Mouse (Mus musculus): Measurements from ENCODE around the gene Opn1sw. TPM values are rescaled to one million over a fixed set of nuclear protein-coding genes. Genes with fewer than 3 reads are reported as not detected.

The Opn1sw gene
- polyA plus RNA-seq, 1 experiment from 2014 or later: 0.43 TPM

DNA sequence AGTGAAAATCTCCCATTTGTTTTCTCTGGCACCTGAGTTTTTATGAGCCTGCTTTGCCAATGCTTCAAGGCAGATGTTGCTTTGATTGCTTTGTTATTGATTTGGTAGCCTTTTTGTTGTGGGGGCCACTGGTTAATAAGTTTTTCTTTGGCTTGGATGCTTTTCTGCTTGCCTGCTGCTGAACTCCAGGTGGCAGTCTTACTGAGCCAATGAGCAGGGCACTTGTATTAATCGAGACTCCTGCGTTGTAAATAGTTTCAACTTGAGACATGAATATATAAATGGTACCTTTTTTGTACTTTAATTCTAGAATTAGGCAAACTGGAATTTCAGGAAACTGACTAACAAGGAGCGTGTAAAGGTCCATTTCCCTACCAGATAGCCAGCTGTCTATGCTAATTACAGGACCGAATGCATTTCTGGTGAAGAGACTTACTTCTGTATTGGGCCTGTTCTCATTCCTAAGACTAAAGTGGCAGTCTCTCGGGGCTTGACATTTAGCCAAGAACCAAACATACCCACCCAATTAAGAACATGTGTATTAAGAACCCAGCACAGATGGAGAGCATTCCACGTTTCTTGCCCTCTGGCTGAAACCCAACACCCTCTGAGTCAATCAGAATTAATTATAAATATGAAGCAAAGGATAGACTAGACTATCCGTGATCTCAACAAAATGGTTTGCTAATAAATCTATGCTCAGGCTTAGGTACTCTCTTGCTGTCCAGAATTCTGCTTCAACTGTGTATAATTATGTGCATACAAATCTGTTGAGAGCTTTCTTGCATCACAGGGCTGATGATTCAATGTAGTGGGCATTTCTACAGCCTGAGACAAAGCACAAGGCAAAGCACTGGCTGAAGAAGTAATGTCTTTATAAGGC lies 25.8 kb downstream of the Opn1sw start:
- 70% methylated on average over 7 of the region's 7 CpGs for WGBS
- H3K4me2 ChIP-seq (ENCODE audit: low read depth, low read length, severe bottlenecking): no peak overlapping the region
- H3K4me3 ChIP-seq (ENCODE audit: low read depth, low read length): no peak overlapping the region
- no peak overlapping the region for H3K27ac ChIP-seq (ENCODE audit: low read depth, low read length)
- H3K36me3 ChIP-seq (ENCODE audit: control insufficient read depth, insufficient read depth, low read length): peaks cover 3% of the 10 kb centered on the region; the same call in 1 of the 2 replicates
- no peaks in the 10 kb centered on the region for H3K9me3 ChIP-seq (ENCODE audit: control insufficient read depth, low read length)
- H3K9ac ChIP-seq (ENCODE audit: low read length): no peak overlapping the region
- ATAC-seq (replicated peaks; ENCODE audit: low FRiP score): no peak
- no peaks in the 10 kb centered on the region for H3K4me1 ChIP-seq (replicated peaks; ENCODE audit: control insufficient read depth, insufficient read depth, low read length)
- no peak for DNase-seq (ENCODE audit: low spot score)
- no peaks in the 10 kb centered on the region for H3K27me3 ChIP-seq (ENCODE audit: control insufficient read depth, insufficient read depth, low read length)

DNA sequence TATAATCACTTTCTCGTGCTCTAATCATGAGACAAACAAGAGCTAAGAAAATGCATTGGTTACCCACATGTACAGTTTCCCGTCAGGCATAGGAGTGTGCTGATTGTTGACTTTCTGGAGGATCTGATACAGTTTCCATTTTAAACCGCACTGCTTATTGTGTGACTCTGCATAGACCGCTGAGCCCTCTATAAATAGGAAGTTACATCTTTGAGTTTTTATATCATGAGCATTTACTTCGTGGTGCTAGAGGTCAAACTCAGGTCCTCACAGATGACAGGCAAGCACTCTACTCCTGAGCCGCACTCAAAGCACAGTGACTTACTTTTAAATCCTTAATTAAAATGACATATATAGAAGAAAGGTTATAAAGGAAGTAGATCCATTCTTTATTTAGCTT lies 28.1 kb downstream of the Opn1sw start:
- 95% methylated on average over 6 of the region's 6 CpGs for WGBS
- Histone ChIP-seq H3K9ac (ENCODE audit: low read length) (no peak overlapping the region), H3K4me1 (replicated peaks; ENCODE audit: control insufficient read depth, insufficient read depth, low read length) (no peaks in the 10 kb centered on the region), H3K9me3 (ENCODE audit: control insufficient read depth, low read length) (no peaks in the 10 kb centered on the region), H3K4me3 (ENCODE audit: low read depth, low read length) (no peak overlapping the region), H3K27ac (ENCODE audit: low read depth, low read length) (no peak overlapping the region), H3K4me2 (ENCODE audit: low read depth, low read length, severe bottlenecking) (no peak overlapping the region), H3K27me3 (ENCODE audit: control insufficient read depth, insufficient read depth, low read length) (no peaks in the 10 kb centered on the region), H3K36me3 (ENCODE audit: control insufficient read depth, insufficient read depth, low read length) (no peaks in the 10 kb centered on the region; the same call in 1 of the 2 replicates)
- no peak for ATAC-seq (replicated peaks; ENCODE audit: low FRiP score)
- DNase-seq (ENCODE audit: low spot score): no peak

DNA sequence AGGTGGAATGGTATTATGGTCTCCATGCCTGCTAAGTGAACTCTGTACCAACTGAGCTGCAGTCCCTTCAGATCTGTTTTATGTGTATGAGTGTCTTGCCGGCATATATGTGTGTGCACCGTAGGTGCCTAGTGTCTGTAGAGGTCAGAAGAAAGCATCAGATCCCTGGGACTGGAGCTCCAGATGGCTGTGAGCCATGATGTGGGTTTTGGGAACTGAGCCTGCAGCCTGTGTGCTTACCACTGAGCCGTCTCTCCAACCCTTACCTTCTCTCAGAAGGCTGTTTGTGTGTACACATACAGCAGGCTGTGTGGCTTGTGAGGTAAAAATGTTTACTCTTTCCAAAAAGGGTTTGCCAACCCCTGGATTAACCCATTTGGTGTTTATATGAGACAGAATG lies 28.9 kb downstream of the Opn1sw start:
- Histone ChIP-seq H3K27me3 (ENCODE audit: control insufficient read depth, insufficient read depth, low read length) (no peaks in the 10 kb centered on the region), H3K4me1 (replicated peaks; ENCODE audit: control insufficient read depth, insufficient read depth, low read length) (no peaks in the 10 kb centered on the region), H3K4me2 (ENCODE audit: low read depth, low read length, severe bottlenecking) (no peak overlapping the region), H3K27ac (ENCODE audit: low read depth, low read length) (no peak overlapping the region), H3K9ac (ENCODE audit: low read length) (no peak overlapping the region), H3K4me3 (ENCODE audit: low read depth, low read length) (no peak overlapping the region), H3K36me3 (ENCODE audit: control insufficient read depth, insufficient read depth, low read length) (no peaks in the 10 kb centered on the region; the same call in 1 of the 2 replicates), H3K9me3 (ENCODE audit: control insufficient read depth, low read length) (no peaks in the 10 kb centered on the region)
- over 99% methylated on average over 3 of the region's 3 CpGs for WGBS
- DNase-seq (ENCODE audit: low spot score): no peak
- no peak for ATAC-seq (replicated peaks; ENCODE audit: low FRiP score)

DNA sequence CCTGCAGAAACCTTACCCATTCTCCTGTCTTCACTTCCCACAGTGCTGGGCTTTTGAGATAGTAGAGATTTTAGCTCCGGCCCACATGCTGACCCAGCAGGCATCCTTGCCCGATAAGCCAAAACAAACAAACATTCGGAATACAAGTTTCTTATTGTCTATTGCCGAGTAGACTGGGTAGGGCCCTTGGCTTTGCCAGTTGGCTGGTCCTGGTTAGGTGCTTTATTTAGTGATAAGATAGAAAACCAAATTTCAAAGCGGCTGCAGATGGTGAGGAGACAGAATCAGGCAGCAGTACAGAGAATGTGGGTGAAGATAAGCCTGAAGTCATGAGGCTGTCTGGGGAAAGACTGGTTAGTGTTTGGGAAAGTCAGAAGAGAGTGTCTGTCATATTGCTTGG lies 35.5 kb downstream of the Opn1sw start:
- Histone ChIP-seq H3K27ac (ENCODE audit: low read depth, low read length) (no peak overlapping the region), H3K27me3 (ENCODE audit: control insufficient read depth, insufficient read depth, low read length) (no peaks in the 10 kb centered on the region), H3K4me3 (ENCODE audit: low read depth, low read length) (no peak overlapping the region), H3K4me1 (replicated peaks; ENCODE audit: control insufficient read depth, insufficient read depth, low read length) (peaks cover 3% of the 10 kb centered on the region), H3K9ac (ENCODE audit: low read length) (no peak overlapping the region), H3K36me3 (ENCODE audit: control insufficient read depth, insufficient read depth, low read length) (no peaks in the 10 kb centered on the region; the same call in 1 of the 2 replicates), H3K4me2 (ENCODE audit: low read depth, low read length, severe bottlenecking) (no peak overlapping the region), H3K9me3 (ENCODE audit: control insufficient read depth, low read length) (no peaks in the 10 kb centered on the region)
- DNase-seq (ENCODE audit: low spot score) (no peak), ATAC-seq (replicated peaks; ENCODE audit: low FRiP score) (no peak)
- WGBS: 52% methylated on average over 5 of the region's 5 CpGs

DNA sequence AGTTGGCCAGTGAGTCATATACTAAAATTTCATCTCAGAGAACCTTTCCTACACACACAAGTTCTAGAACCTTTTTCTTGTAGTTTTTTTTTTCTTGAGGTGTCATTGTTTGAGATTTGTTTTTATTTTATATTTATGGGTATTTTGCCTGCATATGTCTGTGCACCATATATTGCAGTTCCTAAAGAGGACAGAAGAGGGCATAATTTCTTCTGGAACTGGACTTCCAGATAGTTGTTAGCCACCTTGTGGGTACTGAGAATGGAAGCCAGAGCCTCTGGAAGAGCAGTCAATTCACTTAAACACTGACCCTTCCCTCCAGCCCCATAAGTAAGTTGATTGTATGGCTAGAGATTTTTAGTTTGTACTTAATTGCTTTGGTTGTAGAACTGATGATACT lies 36.7 kb downstream of the Opn1sw start:
- H3K4me3 ChIP-seq (ENCODE audit: low read depth, low read length): no peak overlapping the region
- H3K4me1 ChIP-seq (replicated peaks; ENCODE audit: control insufficient read depth, insufficient read depth, low read length): peaks cover 6% of the 10 kb centered on the region
- no peaks in the 10 kb centered on the region for H3K27me3 ChIP-seq (ENCODE audit: control insufficient read depth, insufficient read depth, low read length)
- no peaks in the 10 kb centered on the region for H3K9me3 ChIP-seq (ENCODE audit: control insufficient read depth, low read length)
- H3K27ac ChIP-seq (ENCODE audit: low read depth, low read length): no peak overlapping the region
- no peaks in the 10 kb centered on the region; the same call in 1 of the 2 replicates for H3K36me3 ChIP-seq (ENCODE audit: control insufficient read depth, insufficient read depth, low read length)
- no peak for ATAC-seq (replicated peaks; ENCODE audit: low FRiP score)
- H3K4me2 ChIP-seq (ENCODE audit: low read depth, low read length, severe bottlenecking): no peak overlapping the region
- H3K9ac ChIP-seq (ENCODE audit: low read length): no peak overlapping the region
- DNase-seq (ENCODE audit: low spot score): no peak

DNA sequence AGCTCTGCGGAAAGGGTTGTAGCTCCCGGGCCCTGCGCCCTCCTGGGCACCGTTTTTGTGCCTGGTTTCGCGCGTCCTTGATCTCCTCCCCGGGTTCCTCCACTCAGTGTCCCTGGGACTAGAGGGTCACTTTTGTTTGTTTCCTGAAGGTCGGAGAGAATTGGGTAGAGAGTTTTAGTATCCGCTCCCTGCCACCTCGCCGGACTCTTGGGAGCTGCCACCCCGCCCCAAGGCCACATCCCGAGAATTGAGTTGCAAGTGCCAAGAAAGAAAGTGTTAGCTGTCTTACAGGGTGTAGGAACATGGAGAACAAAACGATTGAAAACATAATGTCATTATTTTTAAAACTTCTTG lies 39.9 kb downstream of the Opn1sw start:
- H3K27ac ChIP-seq (ENCODE audit: low read depth, low read length): 0 out of 2 replicates have a peak overlapping the region, but pooled peaks have one; percentile 31
- peak overlapping the region; percentile 73 for H3K4me2 ChIP-seq (ENCODE audit: low read depth, low read length, severe bottlenecking)
- no peaks in the 10 kb centered on the region for H3K36me3 ChIP-seq (ENCODE audit: control insufficient read depth, insufficient read depth, low read length)
- peak overlapping the region; percentile 85 for H3K9ac ChIP-seq (ENCODE audit: low read length)
- WGBS: 0% methylated on average over 15 of the region's 15 CpGs
- ATAC-seq (replicated peaks; ENCODE audit: low FRiP score) (no peak; the same call in 1 of the 2 replicates), DNase-seq (ENCODE audit: low spot score) (no peak)
- H3K9me3 ChIP-seq (ENCODE audit: control insufficient read depth, low read length): no peaks in the 10 kb centered on the region
- no peaks in the 10 kb centered on the region for H3K27me3 ChIP-seq (ENCODE audit: control insufficient read depth, insufficient read depth, low read length)
- peak overlapping the region; percentile 93 for H3K4me3 ChIP-seq (ENCODE audit: low read depth, low read length)
- H3K4me1 ChIP-seq (replicated peaks; ENCODE audit: control insufficient read depth, insufficient read depth, low read length): peaks cover 6% of the 10 kb centered on the region

DNA sequence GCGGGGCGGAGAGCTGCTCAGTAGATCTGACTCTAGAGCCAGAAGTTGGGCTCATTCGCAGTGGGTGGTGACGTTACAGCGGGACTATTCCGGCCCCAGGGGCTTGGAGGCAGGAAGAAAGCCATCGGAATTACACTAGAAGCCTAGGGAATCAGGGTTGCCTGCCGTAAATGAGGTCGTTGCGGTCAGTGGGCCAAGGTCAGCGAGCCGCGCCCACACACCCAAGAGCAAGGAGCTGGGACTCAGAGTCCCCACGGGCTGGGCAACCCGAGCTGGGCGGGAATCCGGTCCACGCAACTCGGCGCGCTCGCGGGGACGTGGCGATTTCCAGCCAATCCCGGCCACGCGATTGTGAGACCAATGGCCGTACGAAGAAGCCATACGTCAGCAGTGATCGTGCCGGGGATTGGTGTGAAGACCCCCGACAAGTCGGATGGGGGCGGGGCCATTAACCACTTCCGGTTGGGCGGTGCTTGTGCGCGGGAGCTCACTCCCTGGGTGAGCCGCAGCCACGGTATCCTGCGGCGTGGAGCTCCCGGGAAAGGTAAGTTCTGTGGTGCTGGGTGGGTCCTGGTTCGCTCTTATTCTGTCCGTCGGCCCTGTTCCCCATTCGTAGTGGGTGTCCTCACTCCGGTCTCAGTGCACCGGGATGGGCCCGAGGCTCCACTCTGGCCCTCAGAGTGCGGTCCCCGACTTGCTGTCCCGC lies 40.5 kb downstream of the Opn1sw start, which contains the start of gene Calu:
Calu (plus strand) TSS at position 405 of the 706 bp plus-strand sequence.
- Histone ChIP-seq H3K4me1 (replicated peaks; ENCODE audit: control insufficient read depth, insufficient read depth, low read length) (peaks cover 6% of the 10 kb centered on the region), H3K27me3 (ENCODE audit: control insufficient read depth, insufficient read depth, low read length) (no peaks in the 10 kb centered on the region), H3K9ac (ENCODE audit: low read length) (peak within 1 kb of the TSS; percentile 85), H3K9me3 (ENCODE audit: control insufficient read depth, low read length) (no peaks in the 10 kb centered on the region), H3K4me2 (ENCODE audit: low read depth, low read length, severe bottlenecking) (peak within 1 kb of the TSS; percentile 86), H3K4me3 (ENCODE audit: low read depth, low read length) (peak within 1 kb of the TSS; percentile 93), H3K27ac (ENCODE audit: low read depth, low read length) (peak within 1 kb of the TSS; percentile 64), H3K36me3 (ENCODE audit: control insufficient read depth, insufficient read depth, low read length) (no peaks in the 10 kb centered on the region)
- ATAC-seq (replicated peaks; ENCODE audit: low FRiP score): peak; percentile 99
- WGBS: under 1% methylated on average over 55 of the region's 55 CpGs
- DNase-seq (ENCODE audit: low spot score): peak; percentile 99

DNA sequence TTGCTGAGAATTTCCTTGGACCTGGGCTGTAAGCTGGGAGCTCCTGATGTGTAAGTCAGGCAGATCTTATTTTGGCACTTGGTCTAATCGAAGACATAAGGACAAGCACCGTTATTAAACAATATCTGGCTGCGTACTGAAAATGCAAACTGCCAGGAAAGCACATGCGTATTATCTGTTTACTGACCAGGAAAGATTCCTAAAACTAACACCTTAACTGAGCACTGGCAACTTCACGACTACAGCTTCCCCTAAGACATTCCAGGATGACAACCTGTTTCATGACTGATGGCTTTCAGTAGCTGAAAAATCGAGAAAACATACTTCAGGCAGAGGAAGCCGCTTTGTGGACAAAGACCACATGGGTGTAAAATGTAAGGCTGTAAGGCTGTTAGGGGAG lies 41.1 kb downstream of the Opn1sw start:
- Histone ChIP-seq H3K4me1 (replicated peaks; ENCODE audit: control insufficient read depth, insufficient read depth, low read length) (peaks cover 6% of the 10 kb centered on the region), H3K9me3 (ENCODE audit: control insufficient read depth, low read length) (no peaks in the 10 kb centered on the region), H3K4me2 (ENCODE audit: low read depth, low read length, severe bottlenecking) (peak overlapping the region; percentile 86), H3K36me3 (ENCODE audit: control insufficient read depth, insufficient read depth, low read length) (no peaks in the 10 kb centered on the region), H3K27ac (ENCODE audit: low read depth, low read length) (peak overlapping the region; percentile 64), H3K27me3 (ENCODE audit: control insufficient read depth, insufficient read depth, low read length) (no peaks in the 10 kb centered on the region), H3K9ac (ENCODE audit: low read length) (peak overlapping the region; percentile 80), H3K4me3 (ENCODE audit: low read depth, low read length) (peak overlapping the region; percentile 93)
- ATAC-seq (replicated peaks; ENCODE audit: low FRiP score): no peak
- no peak for DNase-seq (ENCODE audit: low spot score)
- 42% methylated on average over 7 of the region's 7 CpGs for WGBS
